Mouse (Mus musculus) kidney, postnatal 0 days (tissue): ENCODE results near the gene Ccdc32. TPM values are rescaled to one million over a fixed set of nuclear protein-coding genes. Genes with fewer than 3 reads are reported as not detected.

ENCODE experiments used
- ATAC-seq: fragments of 200-750 bp; cut with Nextera tagmentation; replicated peaks from 2 replicates; pipeline ENCODE4 v1.8.0; 2017; ENCODE audit warnings: low read depth, moderate number of reproducible peaks, moderate TSS enrichment, moderate library complexity; ENCODE audit not compliant: low FRiP score
- DNase-seq: peaks from one replicate; pipeline ENCODE4 v3.0.0-alpha.2; 2016; ENCODE audit warnings: low spot score
- H3K27ac ChIP-seq: fragments of 300-500 bp; sonication (generic); 2 replicates; pipeline ENCODE4 v1.5.1; 2014; ENCODE audit warnings: mild to moderate bottlenecking
- H3K27me3 ChIP-seq: fragments of 300-500 bp; sonication (generic); 2 replicates; pipeline ENCODE4 v1.6.1; 2014; ENCODE audit warnings: low read length, mixed read lengths; ENCODE audit not compliant: insufficient read depth
- H3K36me3 ChIP-seq: fragments of 300-500 bp; sonication (generic); 2 replicates; pipeline ENCODE4 v1.6.1; 2014; ENCODE audit warnings: low read length, mixed read lengths; ENCODE audit not compliant: insufficient read depth
- H3K4me1 ChIP-seq: fragments of 300-500 bp; sonication (generic); replicated peaks from 2 replicates; pipeline ENCODE4 v1.6.1; 2014; ENCODE audit warnings: antibody characterized with exemption, low read length, mixed read lengths; ENCODE audit not compliant: insufficient read depth
- H3K4me2 ChIP-seq: fragments of 300-500 bp; sonication (generic); 2 replicates; pipeline ENCODE4 v1.6.1; 2014; ENCODE audit warnings: mild to moderate bottlenecking, low read length, moderate library complexity, mixed read lengths
- H3K4me3 ChIP-seq: fragments of 300-500 bp; sonication (generic); replicated peaks from 2 replicates; pipeline ENCODE4 v1.5.1; 2014; ENCODE audit warnings: low read depth, low read length
- H3K9ac ChIP-seq: fragments of 300-500 bp; sonication (generic); 2 replicates; pipeline ENCODE4 v1.6.1; 2014; ENCODE audit warnings: low read depth, low read length
- H3K9me3 ChIP-seq: fragments of 300-500 bp; sonication (generic); replicated peaks from 2 replicates; pipeline ENCODE4 v1.6.1; 2016; ENCODE audit warnings: low read length, inconsistent platforms, mixed read lengths
- CTCF ChIP-seq: IDR thresholded peaks from 2 replicates; pipeline ENCODE4 v1.5.1; 2016; ENCODE audit warnings: antibody characterized with exemption, low read depth, mild to moderate bottlenecking, moderate library complexity
- WGBS: fragments of 180-500 bp; shearing (Covaris S2); extraction: QIAGEN DNeasy Blood & Tissue Kit; methylation state at CpG from one replicate; pipeline ENCODE4 v1.1.7; 2014; 5-methylcytosine and 5-hydroxymethylcytosine counted together
- polyA plus RNA-seq: library from polyadenylated mRNA; unstranded; fragments of >200 nt; fragmentation: Nextera tagmentation; extraction: Ambion mirVana; gene quantifications from 2 replicates; pipeline ENCODE4 v1.2.1, GENCODE M21; 2015

The Ccdc32 gene
- 29.9 and 30.1 TPM in 2 replicates for polyA plus RNA-seq

GRCm38 (mm10) chr2:119028941-119029551, at the start of gene Ccdc32:
TSS of gene Ccdc32 (minus strand) at chr2:119029393.
- Histone ChIP-seq H3K4me2 (peak within 1 kb of the TSS; percentile 88), H3K9ac (peak within 1 kb of the TSS; percentile 66), H3K4me1 (peaks cover 5% of the 10 kb centered on the region), H3K4me3 (peak within 1 kb of the TSS; percentile 56), H3K36me3 (0 out of 2 replicates have a peak, but pooled peaks cover 6% of the 10 kb centered on the region), H3K9me3 (no peaks in the 10 kb centered on the region), H3K27ac (peak within 1 kb of the TSS; percentile 3; the same call in 1 of the 2 replicates), H3K27me3 (no peaks in the 10 kb centered on the region)
- DNase-seq (peak; percentile 99), ATAC-seq (peak; percentile 97)
- WGBS = under 1% methylated on average over 28 of the region's 28 CpGs
- no peak for TF ChIP-seq CTCF

- no peaks in the 10 kb centered on the region for H3K4me1 ChIP-seq
- H3K4me3 ChIP-seq = no peak overlapping the region
- H3K4me2 ChIP-seq = no peak overlapping the region
- no peak overlapping the region for H3K9ac ChIP-seq
- H3K27me3 ChIP-seq = no peaks in the 10 kb centered on the region
- no peak for ATAC-seq
- no peak for DNase-seq
- TF ChIP-seq CTCF = no peak
- 91% methylated on average over 4 of the region's 4 CpGs for WGBS
- no peak overlapping the region for H3K27ac ChIP-seq
- no peaks in the 10 kb centered on the region for H3K9me3 ChIP-seq
- peaks cover 17% of the 10 kb centered on the region for H3K36me3 ChIP-seq
These were observed 43.2 kb upstream of the Ccdc32 start for GRCm38 (mm10) chr2:119072397-119072796.

DNA sequence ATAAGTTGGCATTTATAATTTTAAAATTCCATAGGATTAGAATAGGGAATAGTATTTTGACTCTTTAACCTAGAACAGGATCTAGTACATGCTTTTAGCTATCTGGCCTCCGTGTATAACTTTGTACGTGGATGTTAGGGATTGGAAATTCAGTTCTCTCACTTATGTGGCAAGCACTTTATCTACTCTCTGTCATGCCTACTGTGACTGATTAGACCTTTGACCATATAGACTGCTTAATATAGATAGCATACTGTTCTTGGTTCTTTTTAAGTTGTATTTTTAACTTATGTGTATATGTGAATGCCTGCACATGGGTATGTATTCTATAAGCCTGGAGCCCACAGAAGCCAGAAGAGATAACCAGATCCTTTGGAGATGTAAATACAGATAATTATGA, 30.9 kb upstream of the Ccdc32 start:
- H3K27me3 ChIP-seq = no peaks in the 10 kb centered on the region
- H3K4me3 ChIP-seq = no peak overlapping the region
- no peak overlapping the region for H3K9ac ChIP-seq
- H3K4me2 ChIP-seq = no peak overlapping the region
- WGBS = 98% methylated on average over 2 of the region's 2 CpGs
- DNase-seq = no peak
- H3K9me3 ChIP-seq = no peaks in the 10 kb centered on the region
- no peak for ATAC-seq
- H3K36me3 ChIP-seq = no peaks in the 10 kb centered on the region
- TF ChIP-seq CTCF = no peak
- no peak overlapping the region for H3K27ac ChIP-seq
- H3K4me1 ChIP-seq = no peaks in the 10 kb centered on the region

DNA sequence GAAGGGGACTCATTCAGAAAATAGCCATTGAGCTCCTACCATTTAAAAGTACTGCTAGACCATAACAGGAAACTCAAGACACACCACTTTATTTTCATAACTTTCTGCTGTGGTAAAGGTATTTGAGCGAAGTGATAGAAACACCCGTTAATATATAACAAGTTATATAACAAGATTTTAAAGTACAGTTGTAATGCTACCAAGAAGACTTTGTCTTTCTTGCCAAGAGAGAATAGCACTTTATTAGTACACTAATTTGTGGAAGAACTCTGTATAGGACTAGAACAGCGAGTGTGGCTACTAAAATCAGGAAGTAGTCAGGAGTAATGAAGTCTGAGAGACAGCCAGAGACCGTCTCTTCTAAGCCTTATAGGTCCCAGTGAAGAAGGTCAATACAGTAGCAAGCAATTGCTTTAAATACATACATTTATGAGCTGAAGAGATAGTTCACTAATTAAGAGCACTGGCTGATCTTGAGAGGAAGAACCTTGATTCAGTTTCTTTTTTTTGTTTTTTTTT, 21.0 kb upstream of the Ccdc32 start:
- 78% methylated on average over 4 of the region's 4 CpGs for WGBS

GRCm38 (mm10) chr2:119047849-119048248, 18.7 kb upstream of the Ccdc32 start:
- DNase-seq = peak; percentile 18
- peak overlapping the region; percentile 55 for H3K4me2 ChIP-seq
- H3K36me3 ChIP-seq = no peaks in the 10 kb centered on the region
- no peak for TF ChIP-seq CTCF
- H3K9ac ChIP-seq = peak overlapping the region; percentile 70
- WGBS = 12% methylated on average over 4 of the region's 4 CpGs
- no peaks in the 10 kb centered on the region for H3K27me3 ChIP-seq
- no peaks in the 10 kb centered on the region for H3K9me3 ChIP-seq
- H3K27ac ChIP-seq = peak overlapping the region; percentile 93; the same call in 1 of the 2 replicates
- no peaks in the 10 kb centered on the region; the same call in 1 of the 2 replicates for H3K4me1 ChIP-seq
- H3K4me3 ChIP-seq = peak overlapping the region; percentile 58
- no peak for ATAC-seq

More for the DNA sequence above, 21.0 kb upstream of the Ccdc32 start:
- Histone ChIP-seq H3K4me2 (no peak overlapping the region), H3K4me1 (no peaks in the 10 kb centered on the region; the same call in 1 of the 2 replicates), H3K27me3 (no peaks in the 10 kb centered on the region), H3K9me3 (no peaks in the 10 kb centered on the region), H3K9ac (no peak overlapping the region), H3K27ac (no peak overlapping the region), H3K4me3 (no peak overlapping the region), H3K36me3 (no peaks in the 10 kb centered on the region)
- no peak for TF ChIP-seq CTCF
- DNase-seq (no peak), ATAC-seq (no peak)

DNA sequence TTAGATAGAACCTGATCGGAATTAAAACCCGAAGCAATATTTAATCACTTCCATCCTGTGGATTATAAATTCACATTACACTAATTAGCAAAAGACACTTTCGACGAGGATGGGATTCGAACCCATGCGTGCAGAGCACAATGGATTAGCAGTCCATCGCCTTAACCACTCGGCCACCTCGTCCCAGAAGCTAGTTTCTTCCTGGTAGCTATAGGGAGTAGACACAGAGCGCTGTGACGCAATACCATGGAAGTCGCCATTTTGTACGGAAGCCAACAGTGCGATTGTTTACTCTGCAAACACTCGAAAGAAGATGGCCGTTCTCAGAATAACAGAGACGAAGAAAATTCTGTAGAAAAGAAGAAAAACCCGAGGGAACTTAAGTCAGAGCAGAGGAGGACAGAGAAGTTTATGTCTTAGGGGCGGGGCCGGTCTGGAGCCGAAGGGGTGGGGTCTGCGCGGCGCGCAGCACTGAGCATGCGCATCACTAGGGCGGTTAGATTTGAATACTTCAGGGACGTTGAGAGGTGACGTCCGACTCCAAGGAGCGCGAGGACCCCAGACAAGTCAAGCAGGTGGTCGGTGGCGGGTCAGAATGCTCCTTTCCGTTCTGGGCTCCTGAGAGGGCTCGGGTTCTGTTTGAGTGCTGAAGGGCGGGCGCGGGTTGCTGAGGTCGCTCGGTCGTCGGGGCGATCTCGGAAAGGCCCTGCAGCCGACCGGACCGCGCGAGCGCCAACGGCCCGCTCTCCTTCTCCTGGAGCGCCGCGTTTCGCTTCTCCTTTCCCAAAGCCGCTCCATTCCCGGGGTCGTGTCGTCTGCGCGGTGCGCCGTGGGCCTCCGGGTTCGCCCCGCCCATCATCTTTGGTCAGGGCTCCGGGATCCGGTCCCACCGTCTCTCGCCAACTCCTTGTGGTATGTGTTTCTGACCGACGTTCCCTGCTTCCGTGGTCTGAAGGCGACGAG, 17.7 kb upstream of the Ccdc32 start, which contains the start of gene Knl1:
TSS of gene Knl1 (plus strand) at position 471 of the 963 bp plus-strand sequence.
- DNase-seq = peak; percentile 94
- under 1% methylated on average over 77 of the region's 77 CpGs for WGBS
- peak; percentile 94 for ATAC-seq
- peak within 1 kb of the TSS; percentile 70 for H3K9ac ChIP-seq
- peak within 1 kb of the TSS; percentile 93 for H3K27ac ChIP-seq
- no peaks in the 10 kb centered on the region for H3K9me3 ChIP-seq
- H3K4me2 ChIP-seq = peak within 1 kb of the TSS; percentile 55
- no peaks in the 10 kb centered on the region; the same call in 1 of the 2 replicates for H3K4me1 ChIP-seq
- H3K4me3 ChIP-seq = peak within 1 kb of the TSS; percentile 58
- TF ChIP-seq CTCF = no peak
- no peaks in the 10 kb centered on the region for H3K36me3 ChIP-seq
- no peaks in the 10 kb centered on the region for H3K27me3 ChIP-seq
